Mouse (Mus musculus) C2C12 (cell line): ENCODE results near the gene Vmn2r25.
"Not testable (repeated sequence)": the region's sequence is repeated elsewhere in the genome, so short reads cannot be mapped to it uniquely, and the experiment has no call there.

ENCODE experiments used
- CEBPB ChIP-seq: IDR thresholded peaks from one replicate; pipeline ENCODE4 v1.6.1; 2011; ENCODE audit warnings: low read depth, mild to moderate bottlenecking, control low read depth, moderate library complexity
- CTCF ChIP-seq: IDR thresholded peaks from one replicate; pipeline ENCODE4 v1.5.1; 2011; ENCODE audit not compliant: control insufficient read depth, insufficient read depth, insufficient read length
- MAX ChIP-seq: IDR thresholded peaks from one replicate; pipeline ENCODE4 v1.6.1; 2011; ENCODE audit warnings: mild to moderate bottlenecking, control low read depth
- MYOG ChIP-seq: IDR thresholded peaks from one replicate; pipeline ENCODE4 v1.6.1; 2011; ENCODE audit not compliant: control insufficient read depth, insufficient read length; ENCODE audit errors: extremely low read depth

DNA sequence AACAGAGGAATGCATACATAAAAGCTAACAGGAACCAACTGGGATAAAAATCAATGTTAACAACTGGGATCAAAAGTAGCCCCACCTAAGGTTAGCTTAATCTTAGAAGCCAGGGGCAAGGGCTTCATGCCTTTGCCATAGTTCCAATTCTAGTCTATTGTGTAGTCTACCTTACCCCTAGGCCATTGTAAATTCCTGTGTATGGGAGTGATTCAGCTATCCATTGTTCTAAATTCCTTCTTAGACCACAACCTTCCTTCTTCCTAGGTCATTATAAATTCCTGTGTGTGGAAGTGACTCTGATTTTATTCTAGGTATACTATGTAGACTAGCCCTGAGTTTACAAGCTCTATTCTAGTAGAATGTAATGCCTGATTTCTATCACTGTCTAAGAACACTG is 43.0 kb downstream of the Vmn2r25 start:
- not testable (repeated sequence) for TF ChIP-seq CTCF, MYOG, CEBPB, MAX
